Mouse (Mus musculus) small intestine, adult 2 months (tissue): ENCODE data around the gene Sphk2.

Source experiments
- CTCF ChIP-seq: fragments of 200-500 bp; IDR thresholded peaks from 2 replicates; pipeline ENCODE4 v1.5.1; 2012; ENCODE audit warnings: low read depth, mild to moderate bottlenecking, control low read depth, inconsistent platforms, low read length, moderate library complexity, mixed read lengths; ENCODE audit not compliant: insufficient replicate concordance, insufficient read length; ENCODE audit errors: extremely low read depth
- POLR2A ChIP-seq: fragments of 200-500 bp; IDR thresholded peaks from 2 replicates; pipeline ENCODE4 v1.6.1; 2012; ENCODE audit warnings: low read depth, mild to moderate bottlenecking, control low read depth, inconsistent platforms, low read length, moderate library complexity

DNA sequence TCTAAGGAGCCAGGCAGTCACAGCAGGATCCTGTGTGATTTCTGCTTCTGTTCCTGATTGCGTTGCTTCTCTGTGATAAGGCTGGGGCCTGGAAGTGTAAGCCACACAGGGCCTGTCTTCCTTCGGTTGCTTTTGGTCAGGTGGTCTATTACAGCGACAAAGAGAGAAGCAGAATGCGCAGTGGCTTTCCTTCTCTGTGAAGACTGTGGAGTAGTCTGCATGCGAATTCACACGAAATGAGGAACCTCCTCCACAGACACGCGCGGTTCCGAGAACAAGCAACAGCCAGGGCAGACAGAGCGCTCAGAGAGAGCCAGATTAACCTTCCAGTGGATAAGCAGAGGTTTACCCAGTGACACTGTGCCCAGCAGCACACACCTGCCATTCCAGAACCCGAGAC lies 23.5 kb upstream of the Sphk2 start:
- TF ChIP-seq CTCF = no peak
- TF ChIP-seq POLR2A = no peak
